Comparison of ENCODE assay signal across 8 mouse cellular contexts in the genomic region with DNA sequence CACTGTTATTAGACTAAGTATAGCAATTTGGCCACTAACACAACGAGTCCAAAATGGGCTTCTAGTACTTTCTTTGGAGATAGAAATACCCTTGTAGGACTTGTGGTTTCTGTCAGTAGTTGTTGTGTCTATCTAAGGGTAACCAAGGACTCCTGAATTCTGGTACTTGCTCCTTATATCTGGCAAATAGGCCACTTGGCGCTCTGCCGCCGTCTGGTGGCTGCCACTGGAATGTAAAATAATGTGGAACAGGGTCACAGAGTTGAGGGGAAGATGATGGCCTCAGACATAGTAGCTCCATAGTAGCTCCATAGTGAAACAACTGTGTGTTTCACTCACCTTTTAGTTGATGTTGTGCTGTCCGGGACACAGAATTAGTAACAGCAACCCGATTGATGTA. TPM values are rescaled to one million over a fixed set of nuclear protein-coding genes. Genes with fewer than 3 reads are reported as not detected.
A peak's percentile ranks its signal among the peaks of the same experiment; 100 is the strongest.
DNase-seq lines count a peak whose midpoint lies in the region; ATAC-seq lines count a peak whose summit lies in the region.
"Had no signal": no experiment of that assay in that cellular context is flagged by ENCODE, and none has a peak within 500 bp of the region (broad histone marks: within the 10 kb centered on the region; RNA-seq: fewer than 3 reads in every experiment).

No protein-coding gene starts in this region.

- H3K27me3 ChIP-seq in midbrain, embryonic 11.5 days (ENCODE audit: control insufficient read depth, insufficient read depth, low read length): no peaks in the 10 kb centered on the region
- no peaks in the 10 kb centered on the region for H3K27me3 ChIP-seq in midbrain, embryonic 15.5 days (replicated peaks)

- H3K4me2 ChIP-seq in midbrain, embryonic 11.5 days: no peak overlapping the region
- H3K4me2 ChIP-seq in midbrain, embryonic 15.5 days: no peak overlapping the region

- 61% methylated on average over 6 of the region's 6 CpGs for WGBS in midbrain, embryonic 11.5 days
- WGBS in midbrain, embryonic 15.5 days: 64% methylated on average over 6 of the region's 6 CpGs

- no peak overlapping the region for H3K27ac ChIP-seq in midbrain, embryonic 11.5 days (ENCODE audit: low read depth, low read length)
- no peak overlapping the region for H3K27ac ChIP-seq in midbrain, embryonic 15.5 days

- H3K4me3 ChIP-seq in midbrain, embryonic 11.5 days (ENCODE audit: low read depth, low read length): no peak overlapping the region
- no peak overlapping the region for H3K4me3 ChIP-seq in midbrain, embryonic 15.5 days
- H3K4me3 ChIP-seq: megakaryocyte, embryonic 14.5 days had no signal

- DNase-seq in midbrain, embryonic 11.5 days (ENCODE audit: low spot score, missing footprints): peak; percentile 92
- DNase-seq in R1 (ENCODE audit: low read depth, low spot score): peak; percentile 60
- DNase-seq in cerebellum, postnatal 25 days: peak; percentile 50 to 64
- DNase-seq in heart, postnatal 4 days: peak; percentile 73
- DNase-seq in lung, adult 18-20 months: peak; percentile 57 to 67
- peak; percentile 20 for DNase-seq in right cerebral cortex, postnatal 14 days

- no peaks in the 10 kb centered on the region for H3K36me3 ChIP-seq in midbrain, embryonic 11.5 days (ENCODE audit: control insufficient read depth, insufficient read depth, low read length)
- H3K36me3 ChIP-seq in midbrain, embryonic 15.5 days (replicated peaks): no peaks in the 10 kb centered on the region

- ATAC-seq in midbrain, embryonic 11.5 days (ENCODE audit: low FRiP score): 0 out of 2 replicates have a peak, but pooled peaks have one; percentile 52
- no peak for ATAC-seq in midbrain, embryonic 15.5 days (replicated peaks)

- no peaks in the 10 kb centered on the region for H3K9me3 ChIP-seq in midbrain, embryonic 11.5 days (ENCODE audit: control insufficient read depth, low read length)
- H3K9me3 ChIP-seq in midbrain, embryonic 15.5 days: no peaks in the 10 kb centered on the region
- H3K9me3 ChIP-seq: megakaryocyte, embryonic 14.5 days had no signal

- no peak overlapping the region for H3K9ac ChIP-seq in midbrain, embryonic 11.5 days (ENCODE audit: low read length)
- H3K9ac ChIP-seq in midbrain, embryonic 15.5 days: no peak overlapping the region

- no peaks in the 10 kb centered on the region for H3K4me1 ChIP-seq in midbrain, embryonic 11.5 days (ENCODE audit: control insufficient read depth, insufficient read depth, low read length)
- H3K4me1 ChIP-seq in midbrain, embryonic 15.5 days: no peaks in the 10 kb centered on the region
- H3K4me1 ChIP-seq: megakaryocyte, embryonic 14.5 days had no signal

RNA-seq across cellular contexts. Expression of gene Fgfbp1, which starts 8.7 kb away (rescaled TPM):
- polyA plus RNA-seq in midbrain, embryonic 11.5 days (2014; fragmentation: Nextera tagmentation; extraction: Ambion mirVana): 0.53 TPM in 1 of 2 replicates, not detected in the other
- 14.4 and 16.6 TPM in 2 replicates for polyA plus RNA-seq in midbrain, embryonic 15.5 days (2015; fragmentation: Nextera tagmentation; extraction: Ambion mirVana)
- 1 to 10 TPM in 1 of 2 experiments, under 1 TPM in 1; 0.31 to 1.2 TPM for total RNA-seq in heart, postnatal 4 days (2021)

Comparison
In these comparisons a context has a peak if more than half of its experiments do, and no peak if none do; other contexts are left out.
1. RNA of gene Fgfbp1, which starts 8.7 kb away (polyA plus RNA-seq): 14.4 to 16.6 TPM in midbrain, embryonic 15.5 days; 0.53 TPM in midbrain, embryonic 11.5 days; every median in the first group is over 10 times any median in the second.
2. DNase-seq: peak in every context shown above with its lines; median percentile 92 in midbrain, embryonic 11.5 days; 73 in heart, postnatal 4 days; 62 in lung, adult 18-20 months; 60 in R1; 57 in cerebellum, postnatal 25 days; 20 in right cerebral cortex, postnatal 14 days.